Mouse (Mus musculus): ENCODE measurements around the gene Rbms3.

DNA sequence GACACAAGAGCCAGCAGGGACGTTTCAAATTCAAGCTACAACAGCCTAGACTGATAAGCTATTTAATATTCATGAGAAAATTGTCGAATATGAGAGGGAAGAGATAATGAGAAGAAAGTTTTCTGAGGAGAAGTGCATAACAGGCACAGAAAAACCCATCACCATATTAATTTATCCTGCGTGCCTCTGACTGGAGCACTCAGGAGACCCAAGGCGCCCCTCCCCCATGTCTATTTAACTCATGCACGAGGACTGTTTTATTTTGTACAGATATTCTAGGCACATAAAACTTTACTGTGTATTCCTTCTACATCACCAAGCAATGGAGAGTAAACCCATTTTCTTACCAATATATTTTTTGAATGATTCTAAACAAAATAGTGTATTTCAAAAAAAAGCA is 33.6 kb downstream of the Rbms3 start:
- TF ChIP-seq POLR2A (IDR thresholded peaks at IDR 0.05; ENCODE audit: borderline replicate concordance, control insufficient read depth, low read depth, low read length), result no peak
- TF ChIP-seq CTCF (IDR thresholded peaks at IDR 0.05; ENCODE audit: control insufficient read depth, insufficient read depth, low read length), result no peak

Measured in bone marrow, adult 2 months (tissue).